Mouse (Mus musculus) c-Kit-positive CD71-negative TER-119-negative erythroid progenitor cells, embryonic 14.5 days (primary cell): ENCODE data around the gene Ppard.

Experiments
- DNase-seq: peaks from one replicate; pipeline ENCODE4 v3.0.0-alpha.2; 2013; ENCODE audit warnings: low read depth

Ppard gene

GRCm38 (mm10) chr17:28341091-28341490, 108.6 kb downstream of the Ppard start:
- DNase-seq = no peak

- no peak for DNase-seq
Observed at GRCm38 (mm10) chr17:28344050-28344607, 111.6 kb downstream of the Ppard start.

GRCm38 (mm10) chr17:28344670-28345069, 112.2 kb downstream of the Ppard start:
- no peak for DNase-seq

GRCm38 (mm10) chr17:28345271-28345721, 112.8 kb downstream of the Ppard start:
- DNase-seq = no peak

- no peak for DNase-seq
Observed at GRCm38 (mm10) chr17:28345882-28346281, 113.4 kb downstream of the Ppard start.

- no peak for DNase-seq
Observed at GRCm38 (mm10) chr17:28347327-28347726, 114.8 kb downstream of the Ppard start.

- no peak for DNase-seq
Observed at GRCm38 (mm10) chr17:28348211-28348610, 115.7 kb downstream of the Ppard start.

- no peak for DNase-seq
Observed at GRCm38 (mm10) chr17:28349264-28349880, 116.9 kb downstream of the Ppard start.

- DNase-seq = no peak
Observed at GRCm38 (mm10) chr17:28349901-28350465, 117.5 kb downstream of the Ppard start.

- DNase-seq = no peak
Observed at GRCm38 (mm10) chr17:28350466-28351352, 118.2 kb downstream of the Ppard start, which contains the start of gene Tead3. Tead3 (minus strand) TSS chr17:28350817.
